Comparison of ENCODE assay signal across 8 mouse cellular contexts in the genomic region with DNA sequence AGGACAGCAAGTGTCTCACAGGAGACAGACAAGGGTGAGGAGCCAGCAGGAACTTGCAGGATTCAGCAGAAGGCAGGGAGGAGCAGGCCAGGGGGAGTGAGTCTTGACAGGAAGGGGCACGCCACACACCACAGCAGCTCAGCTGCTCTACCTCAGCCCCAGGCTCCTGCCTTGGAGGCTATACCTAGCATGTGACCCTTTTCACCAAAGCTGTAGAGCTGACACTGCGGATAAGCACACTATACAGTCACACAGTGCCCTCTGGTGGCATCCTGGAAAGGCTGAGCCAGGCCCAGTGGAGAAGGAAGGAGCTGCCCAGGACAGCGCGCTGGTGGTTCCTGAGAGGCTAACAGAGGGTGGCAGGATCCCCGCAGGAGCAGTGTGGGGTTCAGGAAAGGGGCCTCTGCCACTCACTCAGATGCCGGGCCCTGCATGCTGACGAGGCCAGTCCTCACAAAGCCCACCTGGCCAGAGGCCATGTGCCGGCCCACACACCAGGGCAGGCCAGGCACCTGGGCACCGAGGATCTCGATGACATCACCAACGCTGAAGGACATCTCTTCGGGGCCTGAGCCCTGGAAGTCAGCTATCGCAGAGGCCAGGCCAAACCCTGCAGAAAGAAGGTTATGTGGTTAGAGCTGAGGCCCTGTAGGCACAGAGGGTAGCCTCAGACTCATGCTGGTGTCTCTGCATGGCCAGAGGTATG. TPM values are rescaled to one million over a fixed set of nuclear protein-coding genes. Genes with fewer than 3 reads are reported as not detected.
DNase-seq lines count a peak whose midpoint lies in the region; ATAC-seq and TF ChIP-seq lines count a peak whose summit lies in the region.
"Had no signal": no experiment of that assay in that cellular context is flagged by ENCODE, and none has a peak within 500 bp of the region (broad histone marks: within the 10 kb centered on the region; RNA-seq: fewer than 3 reads in every experiment).

No protein-coding gene starts in this region.

- no peaks in the 10 kb centered on the region for H3K9me3 ChIP-seq in forebrain, embryonic 16.5 days (ENCODE audit: control insufficient read depth, low read length)
- no peaks in the 10 kb centered on the region for H3K9me3 ChIP-seq in hindbrain, embryonic 13.5 days
- no peaks in the 10 kb centered on the region for H3K9me3 ChIP-seq in megakaryocyte, embryonic 14.5 days

- WGBS in forebrain, embryonic 16.5 days: 44% methylated on average over 13 of the region's 13 CpGs
- WGBS in hindbrain, embryonic 13.5 days: 49% methylated on average over 13 of the region's 13 CpGs

- no peaks in the 10 kb centered on the region for H3K36me3 ChIP-seq in forebrain, embryonic 16.5 days (ENCODE audit: control insufficient read depth, insufficient read depth)
- H3K36me3 ChIP-seq in hindbrain, embryonic 13.5 days: no peaks in the 10 kb centered on the region
- no peaks in the 10 kb centered on the region for H3K36me3 ChIP-seq in megakaryocyte, embryonic 14.5 days (replicated peaks; ENCODE audit: low read length)

- ATAC-seq in forebrain, embryonic 16.5 days: peak; percentile 93
- ATAC-seq in hindbrain, embryonic 13.5 days (ENCODE audit: low FRiP score): peak; percentile 92

- H3K4me2 ChIP-seq in forebrain, embryonic 16.5 days (ENCODE audit: low read length): no peak overlapping the region
- H3K4me2 ChIP-seq in hindbrain, embryonic 13.5 days: no peak overlapping the region

- H3K27ac ChIP-seq in forebrain, embryonic 16.5 days (ENCODE audit: low read length): no peak overlapping the region
- H3K27ac ChIP-seq in hindbrain, embryonic 13.5 days: no peak overlapping the region
- no peak overlapping the region for H3K27ac ChIP-seq in left cerebral cortex, adult 2 months

- no peaks in the 10 kb centered on the region for H3K4me1 ChIP-seq in forebrain, embryonic 16.5 days (replicated peaks; ENCODE audit: control insufficient read depth, insufficient read depth, low read length)
- H3K4me1 ChIP-seq in hindbrain, embryonic 13.5 days (replicated peaks): 0 out of 2 replicates have a peak, but pooled peaks cover 8% of the 10 kb centered on the region
- peaks cover 47% of the 10 kb centered on the region for H3K4me1 ChIP-seq in megakaryocyte, embryonic 14.5 days

- H3K27me3 ChIP-seq in forebrain, embryonic 16.5 days (replicated peaks; ENCODE audit: control insufficient read depth, insufficient read depth, low read length): no peaks in the 10 kb centered on the region
- 0 out of 2 replicates have a peak, but pooled peaks cover 2% of the 10 kb centered on the region for H3K27me3 ChIP-seq in hindbrain, embryonic 13.5 days
- H3K27me3 ChIP-seq in megakaryocyte, embryonic 14.5 days (replicated peaks): peaks cover 73% of the 10 kb centered on the region

- intact Hi-C loops in left cerebral cortex, adult 2 months (cut with DNase I): loop anchor here (1.0 kb wide), 2 partner anchors 119 to 190 kb away; no protein-coding TSS in a partner anchor

- H3K9ac ChIP-seq in forebrain, embryonic 16.5 days (replicated peaks; ENCODE audit: low read depth, low read length): no peak overlapping the region
- H3K9ac ChIP-seq in hindbrain, embryonic 13.5 days: no peak overlapping the region

- no peak overlapping the region for H3K4me3 ChIP-seq in forebrain, embryonic 16.5 days (replicated peaks; ENCODE audit: low read length)
- H3K4me3 ChIP-seq in hindbrain, embryonic 13.5 days: no peak overlapping the region
- no peak overlapping the region for H3K4me3 ChIP-seq in left cerebral cortex, adult 2 months
- H3K4me3 ChIP-seq in megakaryocyte, embryonic 14.5 days (replicated peaks): peak overlapping the region; percentile 47

- peak; percentile 77 for TF ChIP-seq CTCF in left cerebral cortex, adult 2 months (IDR thresholded peaks at IDR 0.05)

- peak; percentile 81 for DNase-seq in R1 (ENCODE audit: low read depth, low spot score)
- peak; percentile 56 for DNase-seq in cerebellum, adult 11-12 months
- peak; percentile 69 to 70 for DNase-seq in left cerebral cortex, adult 2 months (ENCODE audit: extremely low spot score in 1 of 2, low spot score in 2 of 2)
- DNase-seq in right cerebral cortex, postnatal 14 days: peak; percentile 81

RNA-seq across cellular contexts. Expression of a gene that starts 26.0 kb away (rescaled TPM):
- 2.3 and 2.8 TPM in 2 replicates for polyA plus RNA-seq in forebrain, embryonic 16.5 days (2015; fragmentation: Nextera tagmentation; extraction: Ambion mirVana)
- 2.7 and 3.8 TPM in 2 replicates for polyA plus RNA-seq in hindbrain, embryonic 13.5 days (2015; fragmentation: Nextera tagmentation; extraction: Ambion mirVana)
- 1 to 10 TPM; 2.4 to 4.3 TPM for total RNA-seq in left cerebral cortex, adult 2 months (2021)
- polyA plus RNA-seq in megakaryocyte, embryonic 14.5 days (2012; ENCODE audit: insufficient read depth, low replicate concordance): 1.7 and 2.6 TPM in 2 replicates

RNA-seq across cellular contexts. Expression of a gene that starts 34.2 kb away (rescaled TPM):
- polyA plus RNA-seq in forebrain, embryonic 16.5 days (2015; fragmentation: Nextera tagmentation; extraction: Ambion mirVana): 11.3 and 11.8 TPM in 2 replicates
- polyA plus RNA-seq in hindbrain, embryonic 13.5 days (2015; fragmentation: Nextera tagmentation; extraction: Ambion mirVana): 12.2 and 12.7 TPM in 2 replicates
- 1 to 10 TPM; 5.9 TPM for total RNA-seq in left cerebral cortex, adult 2 months (2021)
- 1.2 and 1.9 TPM in 2 replicates for polyA plus RNA-seq in megakaryocyte, embryonic 14.5 days (2012; ENCODE audit: insufficient read depth, low replicate concordance)
- total RNA-seq: neutrophil, adult 5-6 weeks had no signal

RNA-seq across cellular contexts. Expression of a gene that starts 43.9 kb away (rescaled TPM):
- polyA plus RNA-seq in forebrain, embryonic 16.5 days (2015; fragmentation: Nextera tagmentation; extraction: Ambion mirVana): 9.4 and 16.3 TPM in 2 replicates
- 9.5 and 10.4 TPM in 2 replicates for polyA plus RNA-seq in hindbrain, embryonic 13.5 days (2015; fragmentation: Nextera tagmentation; extraction: Ambion mirVana)
- total RNA-seq in left cerebral cortex, adult 2 months (2021): 100 to 1,000 TPM; 191 to 208 TPM
- polyA plus RNA-seq in megakaryocyte, embryonic 14.5 days (2012; ENCODE audit: insufficient read depth, low replicate concordance): 0.28 TPM in 1 of 2 replicates, not detected in the other
- total RNA-seq: neutrophil, adult 5-6 weeks had no signal
